Mouse (Mus musculus) brain, adult 10 weeks (tissue): ENCODE results near the gene Anp32a. TPM values are rescaled to one million over a fixed set of nuclear protein-coding genes. Genes with fewer than 3 reads are reported as not detected.

Experiments
- polyA plus RNA-seq: library from polyadenylated mRNA; stranded (reverse); fragments of 350-450 nt; fragmentation: Illumina TruSeq; extraction: RNeasy Lipid Tissue Mini Kit (QIAGEN cat#74804); gene quantifications from one replicate; pipeline ENCODE4 v1.2.3, GENCODE M21; 2015; ENCODE audit warnings: low read depth, low replicate concordance

Gene Anp32a
- 429 TPM for polyA plus RNA-seq

GRCm38 (mm10) chr9:62341123-62341486 is at the start of gene Anp32a:
TSS of gene Anp32a (plus strand) at chr9:62341293.

Other genes starting within 250 kb of the Anp32a start
- 22.0 TPM for gene Glce, start 218.6 kb upstream of the Anp32a start, polyA plus RNA-seq
- gene Spesp1, start 59.1 kb upstream of the Anp32a start, polyA plus RNA-seq: not detected
- 111 TPM for gene Coro2b, start 195.8 kb downstream of the Anp32a start, polyA plus RNA-seq